Mouse (Mus musculus) neural tube, embryonic 11.5 days (tissue): ENCODE data around the gene Elmo1. TPM values are rescaled to one million over a fixed set of nuclear protein-coding genes. Genes with fewer than 3 reads are reported as not detected.

Experiments used
- ATAC-seq: fragments of 200-750 bp; cut with Nextera tagmentation; 2 replicates; pipeline ENCODE4 v1.8.0; 2017; ENCODE audit warnings: moderate number of reproducible peaks, mild to moderate bottlenecking, moderate TSS enrichment, moderate library complexity; ENCODE audit not compliant: insufficient read depth, low FRiP score, low TSS enrichment
- DNase-seq: peaks from one replicate; pipeline ENCODE4 v3.0.0-alpha.2; 2015; ENCODE audit warnings: low spot score
- H3K27ac ChIP-seq: fragments of 300-500 bp; sonication (generic); 2 replicates; pipeline ENCODE4 v1.5.1; 2014; ENCODE audit warnings: low read depth, mild to moderate bottlenecking, low read length
- H3K27me3 ChIP-seq: fragments of 300-500 bp; sonication (generic); 2 replicates; pipeline ENCODE4 v1.6.1; 2014; ENCODE audit warnings: mild to moderate bottlenecking, low read length, mixed read lengths; ENCODE audit not compliant: control insufficient read depth, insufficient read depth
- H3K36me3 ChIP-seq: fragments of 300-500 bp; sonication (generic); 2 replicates; pipeline ENCODE4 v1.6.1; 2014; ENCODE audit warnings: mild to moderate bottlenecking, low read length, moderate library complexity, mixed read lengths; ENCODE audit not compliant: control insufficient read depth, insufficient read depth
- H3K4me1 ChIP-seq: fragments of 300-500 bp; sonication (generic); 2 replicates; pipeline ENCODE4 v1.6.1; 2014; ENCODE audit warnings: low read length, mixed read lengths; ENCODE audit not compliant: control insufficient read depth, insufficient read depth
- H3K4me2 ChIP-seq: fragments of 300-500 bp; sonication (generic); 2 replicates; pipeline ENCODE4 v1.6.1; 2014; ENCODE audit warnings: low read depth, mild to moderate bottlenecking, moderate library complexity
- H3K4me3 ChIP-seq: fragments of 300-500 bp; sonication (generic); 2 replicates; pipeline ENCODE4 v1.5.1; 2014; ENCODE audit warnings: low read depth, low read length
- H3K9ac ChIP-seq: fragments of 300-500 bp; sonication (generic); 2 replicates; pipeline ENCODE4 v1.6.1; 2014; ENCODE audit warnings: mild to moderate bottlenecking, low read length
- H3K9me3 ChIP-seq: fragments of 300-500 bp; sonication (generic); 2 replicates; pipeline ENCODE4 v1.6.1; 2016; ENCODE audit warnings: low read length; ENCODE audit not compliant: control insufficient read depth
- WGBS: fragments of 180-500 bp; shearing (Covaris S2); extraction: QIAGEN DNeasy Blood & Tissue Kit; methylation state at CpG from one replicate; pipeline ENCODE4 v1.1.7; 2014; 5-methylcytosine and 5-hydroxymethylcytosine counted together
- polyA plus RNA-seq: library from polyadenylated mRNA; unstranded; fragments of >200 nt; fragmentation: Nextera tagmentation; extraction: Ambion mirVana; gene quantifications from 2 replicates; pipeline ENCODE4 v1.2.1, GENCODE M21; 2014

The Elmo1 gene
- polyA plus RNA-seq, 1 experiment from 2014 or later = 28.7 TPM

DNA sequence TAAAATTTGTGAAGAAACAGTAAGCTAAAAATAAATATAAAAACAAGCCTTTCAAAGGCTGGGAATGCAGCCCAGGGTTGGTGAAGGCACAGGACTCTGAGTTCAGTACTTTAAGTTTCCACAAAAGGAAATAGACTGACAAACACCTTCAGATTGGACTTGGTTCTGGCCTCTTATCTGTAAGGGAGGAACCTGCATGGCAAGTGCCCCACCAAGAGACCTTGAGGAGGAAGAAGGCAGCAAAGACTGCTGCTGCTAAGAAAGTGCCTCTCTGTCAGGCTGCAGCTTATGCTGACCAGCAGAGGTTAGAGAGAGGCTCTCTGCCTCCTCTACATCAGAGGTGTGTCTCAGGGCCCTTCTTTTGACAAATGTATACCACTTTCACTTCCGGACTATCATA, 293.5 kb downstream of the Elmo1 start:
- DNase-seq (no peak), ATAC-seq (no peak)
- Histone ChIP-seq H3K9ac (no peak overlapping the region), H3K4me2 (no peak overlapping the region), H3K4me1 (no peaks in the 10 kb centered on the region), H3K4me3 (no peak overlapping the region), H3K9me3 (no peaks in the 10 kb centered on the region), H3K27ac (no peak overlapping the region), H3K36me3 (no peaks in the 10 kb centered on the region), H3K27me3 (no peaks in the 10 kb centered on the region)
- WGBS = 91% methylated on average over 1 of the region's 1 CpGs

DNA sequence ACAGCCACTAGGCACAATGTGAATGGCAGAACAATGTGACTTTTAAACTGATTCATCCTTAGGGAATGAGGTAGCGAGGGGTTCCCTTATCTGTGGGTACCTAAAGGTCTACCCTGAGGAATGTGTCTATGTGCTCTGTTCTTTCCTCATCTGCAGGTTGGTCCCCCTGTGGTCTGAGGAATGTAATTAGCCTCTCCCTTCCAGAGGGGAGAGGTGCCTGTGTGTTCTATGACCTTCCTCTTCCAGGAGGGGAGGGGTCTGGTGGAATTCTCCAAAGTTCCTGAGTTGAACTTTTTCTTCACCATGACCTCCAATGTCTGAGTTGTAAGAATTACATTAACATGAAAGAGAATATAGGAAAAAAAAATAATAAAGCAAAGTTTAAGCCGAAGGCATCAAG, 294.4 kb downstream of the Elmo1 start:
- Histone ChIP-seq H3K36me3 (no peaks in the 10 kb centered on the region), H3K27me3 (no peaks in the 10 kb centered on the region), H3K4me1 (no peaks in the 10 kb centered on the region), H3K9me3 (no peaks in the 10 kb centered on the region), H3K4me3 (no peak overlapping the region), H3K27ac (no peak overlapping the region), H3K4me2 (no peak overlapping the region), H3K9ac (no peak overlapping the region)
- ATAC-seq = no peak
- no peak for DNase-seq
- 95% methylated on average over 2 of the region's 2 CpGs for WGBS

- no peak overlapping the region for H3K4me3 ChIP-seq
- no peak for ATAC-seq
- no peak overlapping the region for H3K9ac ChIP-seq
- no peak overlapping the region for H3K4me2 ChIP-seq
- DNase-seq = no peak
- H3K4me1 ChIP-seq = no peaks in the 10 kb centered on the region
- H3K9me3 ChIP-seq = no peaks in the 10 kb centered on the region
- no peak overlapping the region for H3K27ac ChIP-seq
- WGBS = 92% methylated on average over 2 of the region's 2 CpGs
- no peaks in the 10 kb centered on the region for H3K36me3 ChIP-seq
- no peaks in the 10 kb centered on the region for H3K27me3 ChIP-seq
Measured at GRCm38 (mm10) chr13:20385423-20385822, 295.0 kb downstream of the Elmo1 start.

- Histone ChIP-seq H3K4me1 (no peaks in the 10 kb centered on the region), H3K27ac (no peak overlapping the region), H3K4me2 (no peak overlapping the region), H3K36me3 (no peaks in the 10 kb centered on the region), H3K9ac (no peak overlapping the region), H3K9me3 (no peaks in the 10 kb centered on the region), H3K27me3 (no peaks in the 10 kb centered on the region), H3K4me3 (no peak overlapping the region)
- DNase-seq = no peak
- 90% methylated on average over 4 of the region's 4 CpGs for WGBS
- no peak for ATAC-seq
Measured at GRCm38 (mm10) chr13:20386462-20387141, 296.2 kb downstream of the Elmo1 start.

DNA sequence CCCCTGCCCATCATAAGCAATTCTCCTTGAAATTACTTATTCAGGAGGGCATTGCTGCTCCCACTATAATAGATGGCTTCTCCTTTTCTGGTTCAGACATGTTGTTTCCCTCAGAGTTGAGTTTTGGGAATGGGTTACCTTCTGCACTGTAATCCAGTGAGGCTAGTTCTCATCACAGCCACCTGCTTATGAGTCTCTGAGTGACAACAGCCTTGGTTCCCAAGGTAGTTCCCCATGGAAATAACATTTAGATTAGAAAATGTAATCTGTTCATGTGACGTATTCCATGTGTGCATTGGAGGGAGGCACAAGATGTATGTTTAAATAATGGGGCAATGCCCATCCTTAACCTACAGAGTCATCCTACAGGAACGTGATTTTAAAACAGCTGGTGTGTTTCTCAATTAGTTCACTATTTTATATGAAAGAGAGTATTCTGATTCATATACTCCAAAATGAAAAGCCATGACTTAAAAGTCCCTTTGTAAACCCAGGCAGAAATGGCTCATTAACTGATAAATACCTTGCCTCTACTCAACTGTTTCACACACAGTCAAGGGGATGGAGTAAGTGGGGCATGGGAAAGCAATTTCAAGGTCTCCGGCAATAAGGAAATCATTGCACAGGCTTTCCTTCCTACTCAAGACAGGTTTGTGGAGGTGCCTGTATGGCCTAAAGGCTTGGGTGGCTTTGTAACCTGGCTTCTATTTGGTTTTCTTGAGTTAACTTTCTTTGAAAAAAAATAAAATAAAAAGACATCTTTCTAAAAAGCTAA, 302.6 kb downstream of the Elmo1 start:
- no peaks in the 10 kb centered on the region for H3K36me3 ChIP-seq
- H3K27ac ChIP-seq = no peak overlapping the region
- ATAC-seq (no peak), DNase-seq (no peak)
- no peak overlapping the region for H3K4me2 ChIP-seq
- H3K27me3 ChIP-seq = no peaks in the 10 kb centered on the region
- no peak overlapping the region for H3K9ac ChIP-seq
- H3K9me3 ChIP-seq = no peaks in the 10 kb centered on the region
- WGBS = 86% methylated on average over 3 of the region's 3 CpGs
- H3K4me3 ChIP-seq = no peak overlapping the region
- no peaks in the 10 kb centered on the region for H3K4me1 ChIP-seq

DNA sequence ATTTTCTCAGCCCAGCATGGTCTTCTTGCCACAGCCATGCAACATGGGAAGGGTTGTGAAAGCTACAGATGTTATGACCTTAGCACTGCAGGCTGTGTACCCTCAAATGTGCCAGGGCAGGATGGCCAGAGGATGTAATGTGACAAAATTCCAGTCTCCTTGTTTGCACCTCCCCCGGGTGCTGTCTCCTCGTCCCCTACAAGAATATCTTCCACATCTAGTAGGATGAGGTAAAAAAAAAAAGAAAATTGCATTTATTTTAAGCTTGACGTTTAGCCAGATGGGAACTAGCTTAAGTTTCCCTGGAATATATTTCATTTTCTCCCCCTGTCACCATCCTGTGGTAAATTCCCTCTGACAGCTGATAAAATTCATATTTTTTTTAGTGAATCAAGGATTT, 307.3 kb downstream of the Elmo1 start:
- Histone ChIP-seq H3K36me3 (no peaks in the 10 kb centered on the region), H3K27ac (no peak overlapping the region), H3K4me1 (no peaks in the 10 kb centered on the region), H3K4me2 (no peak overlapping the region), H3K9ac (no peak overlapping the region), H3K27me3 (no peaks in the 10 kb centered on the region), H3K4me3 (no peak overlapping the region), H3K9me3 (no peaks in the 10 kb centered on the region)
- WGBS = 80% methylated on average over 3 of the region's 3 CpGs
- DNase-seq (no peak), ATAC-seq (no peak)

DNA sequence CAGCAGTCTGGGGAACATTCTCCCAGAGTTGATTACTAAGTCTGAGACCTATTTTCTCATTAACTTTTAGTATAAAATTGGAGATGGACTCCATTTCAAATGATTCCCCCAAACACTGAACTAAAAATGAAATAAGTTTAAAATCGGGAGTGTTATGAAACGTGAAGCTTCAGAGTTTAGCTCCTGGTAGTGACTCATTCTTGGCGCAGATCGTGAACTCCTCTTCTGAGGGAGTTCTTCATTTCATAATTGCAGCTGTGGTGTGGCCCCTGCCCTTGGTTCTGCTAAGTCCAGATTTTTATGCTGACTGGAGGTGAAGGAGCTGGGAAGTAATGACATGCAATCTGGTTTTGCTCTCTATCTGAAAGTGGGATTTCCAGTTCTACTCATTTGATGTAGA, 307.9 kb downstream of the Elmo1 start:
- 92% methylated on average over 4 of the region's 4 CpGs for WGBS
- no peak overlapping the region for H3K4me3 ChIP-seq
- no peak overlapping the region for H3K9ac ChIP-seq
- no peaks in the 10 kb centered on the region for H3K27me3 ChIP-seq
- no peaks in the 10 kb centered on the region for H3K9me3 ChIP-seq
- H3K27ac ChIP-seq = no peak overlapping the region
- no peak overlapping the region for H3K4me2 ChIP-seq
- DNase-seq (no peak), ATAC-seq (no peak)
- no peaks in the 10 kb centered on the region for H3K36me3 ChIP-seq
- no peaks in the 10 kb centered on the region for H3K4me1 ChIP-seq

- 58% methylated on average over 3 of the region's 3 CpGs for WGBS
- no peaks in the 10 kb centered on the region for H3K27me3 ChIP-seq
- DNase-seq (no peak), ATAC-seq (no peak; the same call in 1 of the 2 replicates)
- no peak overlapping the region for H3K9ac ChIP-seq
- no peak overlapping the region for H3K27ac ChIP-seq
- no peak overlapping the region for H3K4me3 ChIP-seq
- H3K4me1 ChIP-seq = no peaks in the 10 kb centered on the region
- no peak overlapping the region for H3K4me2 ChIP-seq
- H3K9me3 ChIP-seq = no peaks in the 10 kb centered on the region
- H3K36me3 ChIP-seq = no peaks in the 10 kb centered on the region
Measured at GRCm38 (mm10) chr13:20404530-20404929, 314.1 kb downstream of the Elmo1 start.
